In genomic region chr15:86159093-86159492, GRCm38 (mm10) we compare ENCODE assay signal across 18 mouse cellular contexts. TPM values are rescaled to one million over a fixed set of nuclear protein-coding genes. Genes with fewer than 3 reads are reported as not detected.
A peak's percentile ranks its signal among the peaks of the same experiment; 100 is the strongest.
DNase-seq lines count a peak whose midpoint lies in the region; ATAC-seq and TF ChIP-seq lines count a peak whose summit lies in the region.
"Had no signal": no experiment of that assay in that cellular context is flagged by ENCODE, and none has a peak within 500 bp of the region (broad histone marks: within the 10 kb centered on the region; RNA-seq: fewer than 3 reads in every experiment).

No protein-coding gene starts in this region.

- WGBS in hindbrain, postnatal 0 days, result 83% methylated on average over 16 of the region's 16 CpGs
- WGBS in hindbrain, embryonic 10.5 days, result 87% methylated on average over 16 of the region's 16 CpGs
- WGBS in midbrain, postnatal 0 days, result 81% methylated on average over 16 of the region's 16 CpGs
- WGBS in midbrain, embryonic 10.5 days, result 89% methylated on average over 16 of the region's 16 CpGs

- no peak overlapping the region for H3K27ac ChIP-seq in hindbrain, postnatal 0 days
- no peak overlapping the region for H3K27ac ChIP-seq in hindbrain, embryonic 10.5 days
- no peak overlapping the region for H3K27ac ChIP-seq in midbrain, postnatal 0 days (ENCODE audit: low read depth, low read length)
- no peak overlapping the region for H3K27ac ChIP-seq in midbrain, embryonic 10.5 days (replicated peaks)
- H3K27ac ChIP-seq: embryonic facial prominence, embryonic 12.5 days; heart, embryonic 13.5 days; limb, embryonic 10.5 days had no signal

- no peaks in the 10 kb centered on the region for H3K27me3 ChIP-seq in hindbrain, postnatal 0 days (ENCODE audit: insufficient read depth, low read length)
- H3K27me3 ChIP-seq in hindbrain, embryonic 10.5 days (ENCODE audit: insufficient read depth, poor library complexity, severe bottlenecking), result no peaks in the 10 kb centered on the region
- H3K27me3 ChIP-seq in midbrain, postnatal 0 days (ENCODE audit: insufficient read depth, low read length), result no peaks in the 10 kb centered on the region
- H3K27me3 ChIP-seq in midbrain, embryonic 10.5 days (ENCODE audit: low read depth, poor library complexity, severe bottlenecking), result no peaks in the 10 kb centered on the region
- H3K27me3 ChIP-seq: embryonic facial prominence, embryonic 12.5 days; heart, embryonic 13.5 days; Patski had no signal

- H3K4me2 ChIP-seq in hindbrain, postnatal 0 days (ENCODE audit: low read depth, low read length), result no peak overlapping the region
- H3K4me2 ChIP-seq in midbrain, postnatal 0 days (ENCODE audit: low read depth, low read length, poor library complexity, severe bottlenecking), result no peak overlapping the region
- H3K4me2 ChIP-seq: embryonic facial prominence, embryonic 12.5 days; heart, embryonic 13.5 days had no signal

- TF ChIP-seq CTCF in hindbrain, postnatal 0 days (IDR thresholded peaks at IDR 0.05; ENCODE audit: low read depth), result peak; percentile 49; the same call in 1 of the 2 replicates
- peak; percentile 31; the same call in 1 of the 2 replicates for TF ChIP-seq CTCF in midbrain, postnatal 0 days (IDR thresholded peaks at IDR 0.05)

- no peak overlapping the region for H3K4me3 ChIP-seq in hindbrain, postnatal 0 days (ENCODE audit: low read length)
- no peak overlapping the region for H3K4me3 ChIP-seq in hindbrain, embryonic 10.5 days
- no peak overlapping the region for H3K4me3 ChIP-seq in midbrain, postnatal 0 days (ENCODE audit: low read depth, low read length)
- no peak overlapping the region for H3K4me3 ChIP-seq in midbrain, embryonic 10.5 days
- H3K4me3 ChIP-seq: embryonic facial prominence, embryonic 12.5 days; heart, embryonic 13.5 days; limb, embryonic 10.5 days; myocyte had no signal

- no peak for ATAC-seq in hindbrain, postnatal 0 days
- no peak for ATAC-seq in midbrain, postnatal 0 days (ENCODE audit: low FRiP score)
- ATAC-seq: Patski had no signal

- H3K9ac ChIP-seq in hindbrain, postnatal 0 days (replicated peaks; ENCODE audit: low read length), result no peak overlapping the region
- H3K9ac ChIP-seq in midbrain, postnatal 0 days (replicated peaks; ENCODE audit: low read length, poor library complexity, severe bottlenecking), result no peak overlapping the region
- H3K9ac ChIP-seq: embryonic facial prominence, embryonic 12.5 days; heart, embryonic 13.5 days had no signal

- H3K9me3 ChIP-seq in hindbrain, postnatal 0 days (ENCODE audit: low read length), result no peaks in the 10 kb centered on the region
- no peaks in the 10 kb centered on the region for H3K9me3 ChIP-seq in hindbrain, embryonic 10.5 days
- H3K9me3 ChIP-seq in midbrain, postnatal 0 days (ENCODE audit: low read length), result no peaks in the 10 kb centered on the region
- peaks cover 4% of the 10 kb centered on the region; the same call in 1 of the 2 replicates for H3K9me3 ChIP-seq in midbrain, embryonic 10.5 days (replicated peaks)
- H3K9me3 ChIP-seq: embryonic facial prominence, embryonic 12.5 days; limb, embryonic 10.5 days had no signal

- peak; percentile 57 to 78 for DNase-seq in adrenal gland, adult (ENCODE audit: inconsistent age in 2 of 2, low spot score in 1 of 2)
- no peak for DNase-seq in adrenal gland, adult 18-20 months (ENCODE audit: low spot score in 2 of 2)
- no peak for DNase-seq in hindbrain, postnatal 0 days (ENCODE audit: low spot score)
- DNase-seq in hindbrain, embryonic 10.5 days (ENCODE audit: low spot score), result no peak
- no peak for DNase-seq in midbrain, postnatal 0 days (ENCODE audit: low spot score)
- DNase-seq in midbrain, embryonic 10.5 days (ENCODE audit: low spot score), result no peak
- peak; percentile 35 for DNase-seq in testis, postnatal 14 days (ENCODE audit: low spot score)
- no peak for DNase-seq in cerebellum, adult 9-11 months
- DNase-seq: cerebellum, postnatal 36 days; gastrocnemius, postnatal 25 days; kidney, adult 18-20 months; lung, adult 2 months; retina, postnatal 1 day had no signal

- 0 out of 2 replicates have a peak, but pooled peaks cover 6% of the 10 kb centered on the region for H3K36me3 ChIP-seq in hindbrain, postnatal 0 days (ENCODE audit: insufficient read depth, low read length)
- H3K36me3 ChIP-seq in hindbrain, embryonic 10.5 days, result peaks cover 44% of the 10 kb centered on the region
- peaks cover 22% of the 10 kb centered on the region for H3K36me3 ChIP-seq in midbrain, postnatal 0 days (ENCODE audit: insufficient read depth, low read length)
- peaks cover 54% of the 10 kb centered on the region for H3K36me3 ChIP-seq in midbrain, embryonic 10.5 days

- H3K4me1 ChIP-seq in hindbrain, postnatal 0 days (ENCODE audit: insufficient read depth, low read length), result no peaks in the 10 kb centered on the region
- no peaks in the 10 kb centered on the region for H3K4me1 ChIP-seq in hindbrain, embryonic 10.5 days (replicated peaks)
- no peaks in the 10 kb centered on the region for H3K4me1 ChIP-seq in midbrain, postnatal 0 days (ENCODE audit: insufficient read depth, low read length)
- H3K4me1 ChIP-seq in midbrain, embryonic 10.5 days, result no peaks in the 10 kb centered on the region
- H3K4me1 ChIP-seq: embryonic facial prominence, embryonic 12.5 days; limb, embryonic 10.5 days had no signal

RNA-seq across cellular contexts. Expression of gene Cerk, which starts 26.8 kb away (rescaled TPM):
- 10 to 100 TPM; 40.6 to 68.6 TPM for total RNA-seq in adrenal gland, adult 18-20 months (2021)
- total RNA-seq in hindbrain, postnatal 0 days (2014; rRNA removed), result 46.3 and 52.1 TPM in 2 replicates
- polyA plus RNA-seq in hindbrain, postnatal 0 days (2015; fragmentation: Nextera tagmentation; extraction: Ambion mirVana), result 23.4 and 23.6 TPM in 2 replicates
- 12.8 and 15.9 TPM in 2 replicates for polyA plus RNA-seq in hindbrain, embryonic 10.5 days (2016; fragmentation: Nextera tagmentation; extraction: Ambion mirVana)
- 35.8 and 37.0 TPM in 2 replicates for total RNA-seq in midbrain, postnatal 0 days (2014; rRNA removed)
- polyA plus RNA-seq in midbrain, postnatal 0 days (2015; fragmentation: Nextera tagmentation; extraction: Ambion mirVana), result 21.6 and 21.9 TPM in 2 replicates
- polyA plus RNA-seq in midbrain, embryonic 10.5 days (2016; fragmentation: Nextera tagmentation; extraction: Ambion mirVana), result 13.3 and 16.8 TPM in 2 replicates

RNA-seq across cellular contexts. Expression of gene Tbc1d22a, which starts 55.2 kb away (rescaled TPM):
- 10 to 100 TPM; 28.2 to 29.1 TPM for total RNA-seq in adrenal gland, adult 18-20 months (2021)
- total RNA-seq in hindbrain, postnatal 0 days (2014; rRNA removed), result 17.4 and 26.2 TPM in 2 replicates
- 12.8 and 13.6 TPM in 2 replicates for polyA plus RNA-seq in hindbrain, postnatal 0 days (2015; fragmentation: Nextera tagmentation; extraction: Ambion mirVana)
- polyA plus RNA-seq in hindbrain, embryonic 10.5 days (2016; fragmentation: Nextera tagmentation; extraction: Ambion mirVana), result 13.4 and 13.5 TPM in 2 replicates
- 19.7 and 19.8 TPM in 2 replicates for total RNA-seq in midbrain, postnatal 0 days (2014; rRNA removed)
- polyA plus RNA-seq in midbrain, postnatal 0 days (2015; fragmentation: Nextera tagmentation; extraction: Ambion mirVana), result 13.6 and 13.9 TPM in 2 replicates
- 10.8 and 12.5 TPM in 2 replicates for polyA plus RNA-seq in midbrain, embryonic 10.5 days (2016; fragmentation: Nextera tagmentation; extraction: Ambion mirVana)

Comparison
In these comparisons a context has a peak if more than half of its experiments do, and no peak if none do; other contexts are left out.
1. DNase-seq: peak in adrenal gland, adult (2 of 2) and testis, postnatal 14 days (single experiment); none in adrenal gland, adult 18-20 months (0 of 2), hindbrain, postnatal 0 days (single experiment), hindbrain, embryonic 10.5 days (single experiment), midbrain, postnatal 0 days (single experiment), midbrain, embryonic 10.5 days (single experiment) and cerebellum, adult 9-11 months (single experiment).